Mouse (Mus musculus) liver, embryonic 14.5 days (tissue): ENCODE results near the gene Olfr164.

Experiments
- CTCF ChIP-seq: IDR thresholded peaks from 2 replicates; pipeline ENCODE4 v1.5.1; 2016; ENCODE audit warnings: antibody characterized with exemption, low read depth, control low read depth
- EP300 ChIP-seq: IDR thresholded peaks from 2 replicates; pipeline ENCODE4 v1.6.1; 2016; ENCODE audit warnings: antibody characterized with exemption, low read depth

- no peak for TF ChIP-seq CTCF
- TF ChIP-seq EP300, result no peak
These were observed 35.2 kb upstream of the Olfr164 start for GRCm38 (mm10) chr16:19349111-19349510.
